Mouse (Mus musculus) heart, adult 2 months (tissue): ENCODE measurements around the gene Rars.

ENCODE experiments used
- CTCF ChIP-seq: fragments of 200-600 bp; IDR thresholded peaks from 2 replicates; pipeline ENCODE4 v1.8.1; 2022; ENCODE audit warnings: antibody characterized with exemption, mild to moderate bottlenecking, moderate library complexity
- EP300 ChIP-seq: fragments of 200-500 bp; IDR thresholded peaks from 2 replicates; pipeline ENCODE4 v1.6.1; 2011; ENCODE audit warnings: low read depth, low read length, control low read depth; ENCODE audit not compliant: insufficient read depth
- POLR2A ChIP-seq: fragments of 200-500 bp; IDR thresholded peaks from 2 replicates; pipeline ENCODE4 v1.6.1; 2011; ENCODE audit warnings: mild to moderate bottlenecking, low read depth, low read length, control low read depth; ENCODE audit not compliant: insufficient read depth

- TF ChIP-seq EP300 (no peak), POLR2A (no peak), CTCF (no peak)
Observed at GRCm38 (mm10) chr11:35873624-35874244, 39.4 kb upstream of the Rars start.
